Mouse (Mus musculus) heart, adult 2 months (tissue): ENCODE data around the gene Aspg.

Experiments used
- CTCF ChIP-seq: fragments of 200-600 bp; IDR thresholded peaks from 2 replicates; pipeline ENCODE4 v1.8.1; 2022; ENCODE audit warnings: antibody characterized with exemption, mild to moderate bottlenecking, moderate library complexity
- EP300 ChIP-seq: fragments of 200-500 bp; IDR thresholded peaks from 2 replicates; pipeline ENCODE4 v1.6.1; 2011; ENCODE audit warnings: low read depth, low read length, control low read depth; ENCODE audit not compliant: insufficient read depth

DNA sequence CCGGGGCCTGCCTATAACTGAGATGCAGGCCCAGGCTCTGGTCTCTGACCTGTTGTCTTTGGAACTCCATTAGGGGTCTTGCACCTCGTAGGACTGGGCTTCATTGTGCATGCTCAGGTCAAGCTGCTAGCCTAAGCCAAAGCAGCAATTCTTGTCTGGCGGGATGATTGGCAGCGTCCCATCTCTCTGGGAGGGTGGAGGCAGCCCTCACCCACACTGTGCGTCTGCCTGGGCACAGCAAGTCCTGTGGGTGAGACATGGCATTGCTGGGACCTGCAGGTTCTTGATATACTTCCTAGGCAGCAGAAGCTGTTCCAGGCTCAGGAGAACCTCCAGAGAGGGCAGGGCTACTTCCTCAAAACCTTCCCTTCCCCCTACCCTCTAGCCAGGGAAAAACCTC is 10.5 kb downstream of the Aspg start:
- no peak for TF ChIP-seq CTCF
- TF ChIP-seq EP300: no peak
